Mouse (Mus musculus) forebrain, embryonic 12.5 days (tissue): Measurements from ENCODE around the gene Trir. TPM values are rescaled to one million over a fixed set of nuclear protein-coding genes. Genes with fewer than 3 reads are reported as not detected.

Experiments
- ATAC-seq: fragments of 200-750 bp; cut with Nextera tagmentation; 2 replicates; pipeline ENCODE4 v1.8.0; 2017; ENCODE audit warnings: moderate TSS enrichment; ENCODE audit not compliant: low FRiP score
- H3K27ac ChIP-seq: fragments of 300-500 bp; sonication (generic); 2 replicates; pipeline ENCODE4 v1.5.1; 2016; ENCODE audit warnings: mild to moderate bottlenecking
- H3K27me3 ChIP-seq: fragments of 300-500 bp; sonication (generic); 2 replicates; pipeline ENCODE4 v1.6.1; 2016; ENCODE audit warnings: mild to moderate bottlenecking
- H3K36me3 ChIP-seq: fragments of 300-500 bp; sonication (generic); replicated peaks from 2 replicates; pipeline ENCODE4 v1.6.1; 2016; ENCODE audit warnings: mild to moderate bottlenecking
- H3K4me1 ChIP-seq: fragments of 300-500 bp; sonication (generic); 2 replicates; pipeline ENCODE4 v1.6.1; 2016
- H3K4me2 ChIP-seq: fragments of 300-500 bp; sonication (generic); 2 replicates; pipeline ENCODE4 v1.6.1; 2016; ENCODE audit warnings: mild to moderate bottlenecking, moderate library complexity
- H3K4me3 ChIP-seq: fragments of 300-500 bp; sonication (generic); replicated peaks from 2 replicates; pipeline ENCODE4 v1.5.1; 2016; ENCODE audit warnings: mild to moderate bottlenecking
- H3K9ac ChIP-seq: fragments of 300-500 bp; sonication (generic); 2 replicates; pipeline ENCODE4 v1.6.1; 2016; ENCODE audit warnings: mild to moderate bottlenecking
- H3K9me3 ChIP-seq: fragments of 300-500 bp; sonication (generic); 2 replicates; pipeline ENCODE4 v1.6.1; 2016
- WGBS: fragments of 180-500 bp; shearing (Covaris S2); methylation state at CpG from one replicate; pipeline ENCODE4 v1.1.7; 2016; 5-methylcytosine and 5-hydroxymethylcytosine counted together
- polyA plus RNA-seq: library from polyadenylated mRNA; unstranded; fragments of >200 nt; fragmentation: Nextera tagmentation; extraction: Ambion mirVana; gene quantifications from 2 replicates; pipeline ENCODE4 v1.2.1, GENCODE M21; 2016

Trir gene
- polyA plus RNA-seq, 1 experiment from 2014 or later: 175 TPM

- H3K4me2 ChIP-seq: peak overlapping the region; percentile 98
- H3K36me3 ChIP-seq: no peaks in the 10 kb centered on the region
- H3K27ac ChIP-seq: no peak overlapping the region
- under 1% methylated on average over 51 of the region's 53 CpGs for WGBS
- no peaks in the 10 kb centered on the region for H3K9me3 ChIP-seq
- peak; percentile 5; the same call in 1 of the 2 replicates for ATAC-seq
- H3K27me3 ChIP-seq: peaks cover 78% of the 10 kb centered on the region
- H3K9ac ChIP-seq: peak overlapping the region; percentile 63
- H3K4me3 ChIP-seq: peak overlapping the region; percentile 53
- H3K4me1 ChIP-seq: peaks cover 39% of the 10 kb centered on the region
Observed at GRCm38 (mm10) chr8:84985684-84986378, 40.8 kb upstream of the Trir start.

- H3K27ac ChIP-seq: no peak overlapping the region
- peak overlapping the region; percentile 63 for H3K9ac ChIP-seq
- H3K4me2 ChIP-seq: peak overlapping the region; percentile 98
- H3K4me1 ChIP-seq: peaks cover 39% of the 10 kb centered on the region
- no peak for ATAC-seq
- H3K36me3 ChIP-seq: no peaks in the 10 kb centered on the region
- peaks cover 72% of the 10 kb centered on the region for H3K27me3 ChIP-seq
- no peaks in the 10 kb centered on the region for H3K9me3 ChIP-seq
- H3K4me3 ChIP-seq: peak overlapping the region; percentile 53
- 42% methylated on average over 8 of the region's 8 CpGs for WGBS
Observed at GRCm38 (mm10) chr8:84986379-84986945, 40.2 kb upstream of the Trir start.

GRCm38 (mm10) chr8:84987388-84987787 lies 39.2 kb upstream of the Trir start:
- no peak for ATAC-seq
- Histone ChIP-seq H3K4me3 (no peak overlapping the region), H3K27me3 (peaks cover 64% of the 10 kb centered on the region), H3K9me3 (no peaks in the 10 kb centered on the region), H3K4me2 (no peak overlapping the region), H3K4me1 (peaks cover 36% of the 10 kb centered on the region), H3K9ac (no peak overlapping the region), H3K27ac (no peak overlapping the region), H3K36me3 (no peaks in the 10 kb centered on the region)
- WGBS: 82% methylated on average over 5 of the region's 5 CpGs

DNA sequence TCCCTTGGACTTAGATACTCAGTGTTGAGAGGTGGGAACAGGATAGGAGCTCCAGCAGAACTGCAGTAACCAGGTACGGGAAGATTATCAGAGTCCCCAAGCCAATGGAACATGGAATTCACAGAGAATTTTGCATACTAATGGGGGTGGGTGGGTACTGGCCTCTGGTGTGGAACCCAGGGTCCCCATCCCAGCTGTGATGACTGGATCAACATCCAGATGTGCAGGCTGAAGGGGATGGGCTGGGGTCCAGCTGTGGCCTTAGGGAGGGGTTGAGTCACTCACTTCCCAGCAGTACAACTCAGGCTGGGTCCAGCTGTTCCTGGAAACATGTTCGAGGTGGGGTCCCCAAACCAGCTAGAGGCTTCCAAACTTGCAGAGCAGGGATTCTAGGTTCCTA lies 38.7 kb upstream of the Trir start:
- no peak overlapping the region for H3K4me2 ChIP-seq
- no peaks in the 10 kb centered on the region for H3K36me3 ChIP-seq
- no peak for ATAC-seq
- H3K9me3 ChIP-seq: no peaks in the 10 kb centered on the region
- peaks cover 36% of the 10 kb centered on the region for H3K4me1 ChIP-seq
- H3K27ac ChIP-seq: no peak overlapping the region
- H3K9ac ChIP-seq: no peak overlapping the region
- 78% methylated on average over 2 of the region's 2 CpGs for WGBS
- no peak overlapping the region for H3K4me3 ChIP-seq
- H3K27me3 ChIP-seq: peaks cover 64% of the 10 kb centered on the region

- peaks cover 36% of the 10 kb centered on the region for H3K4me1 ChIP-seq
- H3K27me3 ChIP-seq: peaks cover 57% of the 10 kb centered on the region
- no peaks in the 10 kb centered on the region for H3K9me3 ChIP-seq
- ATAC-seq: no peak
- H3K36me3 ChIP-seq: no peaks in the 10 kb centered on the region
- H3K4me3 ChIP-seq: no peak overlapping the region
- H3K4me2 ChIP-seq: peak overlapping the region; percentile 92
- no peak overlapping the region for H3K9ac ChIP-seq
- 15% methylated on average over 15 of the region's 15 CpGs for WGBS
- no peak overlapping the region for H3K27ac ChIP-seq
Observed at GRCm38 (mm10) chr8:84989311-84989731, 37.3 kb upstream of the Trir start.

DNA sequence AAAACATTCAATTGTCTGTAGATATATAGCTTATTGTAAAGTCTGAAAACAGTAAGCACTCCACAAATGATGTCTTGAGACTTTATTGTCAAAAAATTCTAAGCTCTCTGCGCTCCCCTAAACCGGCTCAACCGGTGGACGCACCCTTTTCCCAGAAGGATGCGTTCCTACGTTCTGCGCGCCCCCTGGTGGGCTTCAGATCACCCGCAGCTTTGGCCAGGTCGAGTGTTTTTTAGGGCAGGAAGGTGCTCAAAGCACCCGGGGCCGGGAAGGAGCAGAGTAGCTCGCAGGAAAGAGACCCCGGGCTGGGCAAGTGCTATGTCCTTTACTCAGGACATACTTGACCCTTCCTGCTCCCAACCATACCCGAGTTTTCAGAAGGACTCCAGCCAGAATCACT lies 36.8 kb upstream of the Trir start:
- peak overlapping the region; percentile 63 for H3K9ac ChIP-seq
- H3K9me3 ChIP-seq: no peaks in the 10 kb centered on the region
- peak overlapping the region; percentile 59 for H3K27ac ChIP-seq
- peak overlapping the region; percentile 92 for H3K4me2 ChIP-seq
- peaks cover 56% of the 10 kb centered on the region for H3K27me3 ChIP-seq
- H3K4me1 ChIP-seq: peaks cover 31% of the 10 kb centered on the region
- WGBS: under 1% methylated on average over 15 of the region's 15 CpGs
- peak overlapping the region; percentile 56 for H3K4me3 ChIP-seq
- H3K36me3 ChIP-seq: no peaks in the 10 kb centered on the region; the same call in 1 of the 2 replicates
- peak; percentile 42 for ATAC-seq

DNA sequence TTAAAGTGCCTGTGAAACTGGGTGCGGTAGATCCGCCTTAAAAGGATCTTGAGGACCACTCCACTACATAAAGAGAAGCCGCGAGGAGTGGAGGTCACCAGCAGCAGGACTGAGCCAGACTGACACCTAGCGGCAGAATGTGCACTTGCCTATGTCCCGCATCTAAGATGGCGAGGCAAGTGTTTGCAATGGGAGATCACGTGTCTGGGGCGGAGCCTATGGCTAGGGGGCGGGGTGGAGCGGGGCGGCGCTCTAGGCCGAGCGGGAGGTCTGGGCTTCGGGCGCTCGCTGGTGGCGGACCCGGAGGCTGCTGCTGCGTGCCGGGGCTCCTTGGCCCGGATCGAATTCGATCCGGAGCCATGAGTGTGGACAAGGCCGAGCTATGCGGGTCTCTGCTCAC lies 36.3 kb upstream of the Trir start, which contains the start of gene Hook2:
Gene Hook2 (plus strand): TSS at position 255 of the 400 bp plus-strand sequence.
- WGBS: under 1% methylated on average over 26 of the region's 28 CpGs

DNA sequence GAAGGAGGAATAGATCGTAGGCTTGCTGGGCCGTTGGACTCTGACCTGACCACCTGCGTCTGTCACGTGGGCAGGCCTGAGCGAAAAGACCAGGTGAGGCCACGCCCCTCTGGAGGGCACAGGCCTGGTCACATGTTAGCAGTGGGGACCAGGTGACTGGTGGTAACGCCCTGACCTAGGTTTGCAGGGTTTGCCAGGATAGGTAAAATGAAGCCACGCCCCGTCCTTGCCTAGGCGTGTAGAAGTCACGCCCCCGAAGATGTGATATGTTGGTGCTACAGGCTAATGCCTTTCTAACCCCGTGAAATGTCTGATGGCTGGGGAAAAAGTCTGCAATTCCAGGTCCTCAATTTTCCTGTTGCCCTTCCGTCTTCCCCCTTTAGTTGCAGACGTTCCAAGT lies 35.8 kb upstream of the Trir start:
- Histone ChIP-seq H3K4me3 (peak overlapping the region; percentile 56), H3K4me1 (peaks cover 24% of the 10 kb centered on the region), H3K9me3 (no peaks in the 10 kb centered on the region), H3K36me3 (no peaks in the 10 kb centered on the region; the same call in 1 of the 2 replicates), H3K9ac (peak overlapping the region; percentile 75), H3K4me2 (peak overlapping the region; percentile 92), H3K27ac (no peak overlapping the region), H3K27me3 (peaks cover 54% of the 10 kb centered on the region)
- WGBS: 1% methylated on average over 15 of the region's 15 CpGs
- ATAC-seq: peak; percentile 30

More for the DNA sequence above, 36.3 kb upstream of the Trir start, which contains the start of gene Hook2:
- peak; percentile 93 for ATAC-seq
- H3K27ac ChIP-seq: peak within 1 kb of the TSS; percentile 59
- no peaks in the 10 kb centered on the region for H3K9me3 ChIP-seq
- H3K27me3 ChIP-seq: peaks cover 54% of the 10 kb centered on the region
- H3K4me1 ChIP-seq: peaks cover 25% of the 10 kb centered on the region
- peak within 1 kb of the TSS; percentile 75 for H3K9ac ChIP-seq
- H3K36me3 ChIP-seq: no peaks in the 10 kb centered on the region; the same call in 1 of the 2 replicates
- H3K4me2 ChIP-seq: peak within 1 kb of the TSS; percentile 92
- H3K4me3 ChIP-seq: peak within 1 kb of the TSS; percentile 56

DNA sequence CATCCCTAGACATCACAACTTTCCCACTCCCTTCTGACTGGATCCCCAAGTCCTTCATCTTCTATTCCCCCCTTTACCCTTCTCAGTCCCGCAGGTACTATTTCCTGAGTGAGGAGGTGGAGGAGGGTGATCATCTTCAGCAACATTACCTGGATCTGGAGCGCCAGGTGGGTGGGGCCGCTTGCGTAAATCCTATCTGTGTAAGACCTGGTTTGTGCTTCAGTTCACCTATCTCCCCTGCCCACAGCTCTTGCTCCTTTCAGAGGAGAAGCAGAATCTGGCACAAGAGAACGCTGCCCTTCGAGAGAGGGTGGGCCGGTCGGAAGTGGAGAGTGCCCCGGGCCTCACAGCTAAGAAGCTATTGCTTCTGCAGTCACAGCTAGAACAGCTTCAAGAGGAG lies 32.2 kb upstream of the Trir start:
- Histone ChIP-seq H3K36me3 (no peaks in the 10 kb centered on the region; the same call in 1 of the 2 replicates), H3K27ac (no peak overlapping the region), H3K9me3 (no peaks in the 10 kb centered on the region), H3K4me1 (peaks cover 23% of the 10 kb centered on the region), H3K4me3 (no peak overlapping the region), H3K27me3 (peaks cover 25% of the 10 kb centered on the region), H3K9ac (no peak overlapping the region), H3K4me2 (no peak overlapping the region)
- no peak for ATAC-seq
- 95% methylated on average over 9 of the region's 9 CpGs for WGBS

DNA sequence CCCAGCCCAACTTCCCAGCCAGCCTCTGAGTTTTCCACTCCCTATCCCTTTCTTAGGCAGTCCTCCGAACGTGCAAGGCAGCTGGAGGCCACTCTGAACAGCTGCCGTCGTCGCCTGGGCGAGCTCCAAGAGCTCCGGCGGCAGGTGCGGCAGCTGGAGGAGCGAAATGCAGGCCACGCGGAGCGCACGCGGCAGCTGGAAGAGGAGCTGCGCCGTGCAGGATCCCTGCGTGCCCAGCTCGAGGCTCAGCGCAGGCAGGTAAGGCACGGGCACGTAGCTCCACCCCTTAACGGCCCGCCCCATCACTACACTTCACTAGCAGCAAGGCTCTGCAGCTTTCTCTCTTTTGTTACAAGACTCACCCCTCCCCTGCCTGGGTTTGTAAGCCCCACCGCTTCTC lies 30.9 kb upstream of the Trir start:
- WGBS: 29% methylated on average over 25 of the region's 25 CpGs
- H3K4me3 ChIP-seq: peak overlapping the region; percentile 5; the same call in 1 of the 2 replicates

GRCm38 (mm10) chr8:84996978-84997377 lies 29.6 kb upstream of the Trir start:
- WGBS: 74% methylated on average over 5 of the region's 5 CpGs
- Histone ChIP-seq H3K27ac (no peak overlapping the region), H3K4me1 (peaks cover 14% of the 10 kb centered on the region), H3K9ac (no peak overlapping the region), H3K9me3 (no peaks in the 10 kb centered on the region), H3K27me3 (peaks cover 24% of the 10 kb centered on the region), H3K4me2 (no peak overlapping the region), H3K36me3 (no peaks in the 10 kb centered on the region; the same call in 1 of the 2 replicates), H3K4me3 (no peak overlapping the region)
- no peak for ATAC-seq

More for the DNA sequence above, 30.9 kb upstream of the Trir start:
- no peak for ATAC-seq
- no peaks in the 10 kb centered on the region for H3K9me3 ChIP-seq
- H3K4me1 ChIP-seq: peaks cover 20% of the 10 kb centered on the region
- no peak overlapping the region for H3K9ac ChIP-seq
- peaks cover 24% of the 10 kb centered on the region for H3K27me3 ChIP-seq
- peak overlapping the region; percentile 27; the same call in 1 of the 2 replicates for H3K4me2 ChIP-seq
- no peaks in the 10 kb centered on the region; the same call in 1 of the 2 replicates for H3K36me3 ChIP-seq
- 0 out of 2 replicates have a peak overlapping the region, but pooled peaks have one; percentile 9 for H3K27ac ChIP-seq

- H3K9me3 ChIP-seq: no peaks in the 10 kb centered on the region
- under 1% methylated on average over 19 of the region's 19 CpGs for WGBS
- ATAC-seq: peak; percentile 81
- peaks cover 21% of the 10 kb centered on the region for H3K27me3 ChIP-seq
- peak overlapping the region; percentile 42 for H3K4me2 ChIP-seq
- no peak overlapping the region; the same call in 1 of the 2 replicates for H3K9ac ChIP-seq
- H3K36me3 ChIP-seq: no peaks in the 10 kb centered on the region; the same call in 1 of the 2 replicates
- no peak overlapping the region for H3K27ac ChIP-seq
- peak overlapping the region; percentile 10; the same call in 1 of the 2 replicates for H3K4me3 ChIP-seq
- H3K4me1 ChIP-seq: peaks cover 14% of the 10 kb centered on the region
Observed at GRCm38 (mm10) chr8:84997649-84998295, 28.9 kb upstream of the Trir start.
